Mouse (Mus musculus) spleen, postnatal 0 days (tissue): ENCODE measurements around the gene Gm17402. TPM values are rescaled to one million over a fixed set of nuclear protein-coding genes. Genes with fewer than 3 reads are reported as not detected.

Experiments used
- polyA plus RNA-seq: library from polyadenylated mRNA; unstranded; fragments of >200 nt; fragmentation: Nextera tagmentation; extraction: Ambion mirVana; gene quantifications from 2 replicates; pipeline ENCODE4 v1.2.1, GENCODE M21; 2015

The Gm17402 gene
- not detected in 2 replicates for polyA plus RNA-seq

DNA sequence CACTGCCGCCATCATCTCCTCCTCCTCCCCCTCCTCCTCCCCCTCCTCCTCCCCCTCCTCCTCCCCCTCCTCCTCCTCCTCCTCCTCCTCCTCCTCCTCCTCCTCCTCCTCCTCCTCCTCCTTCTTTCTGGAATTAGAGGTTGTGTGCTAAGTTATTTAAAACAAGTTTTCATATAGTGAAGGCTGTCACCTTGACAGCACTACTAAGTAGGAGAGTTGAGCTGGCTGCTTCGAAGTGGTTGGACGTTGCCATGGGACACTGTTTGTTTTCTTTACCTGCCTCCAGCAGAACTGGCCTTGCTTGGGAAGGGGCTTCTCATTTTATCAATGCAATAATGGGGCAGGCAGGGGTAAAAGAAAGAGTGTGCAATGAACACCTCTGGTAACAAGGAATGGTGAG is at the start of gene Gm17402:
Gm17402 (minus strand) TSS at position 101 of the 400 bp plus-strand sequence.

GRCm38 (mm10) chr3:67373872-67374271 is 1.1 kb downstream of the Gm17402 start, which contains the start of gene Mlf1:
TSS of gene Mlf1 (plus strand) at chr3:67374097.

Other genes starting within 250 kb of the Gm17402 start
- gene Mlf1, start 1.1 kb downstream of the Gm17402 start, polyA plus RNA-seq: 4.4 and 5.4 TPM in 2 replicates
- gene Gfm1, start 54.9 kb upstream of the Gm17402 start, polyA plus RNA-seq: 30.7 and 31.4 TPM in 2 replicates
- gene Lxn, start 88.8 kb upstream of the Gm17402 start, polyA plus RNA-seq: 24.2 and 31.0 TPM in 2 replicates
- 1.8 and 3.1 TPM in 2 replicates for gene Rarres1, start 140.4 kb upstream of the Gm17402 start, polyA plus RNA-seq
- gene Mfsd1, start 207.6 kb upstream of the Gm17402 start, polyA plus RNA-seq: 34.2 and 40.7 TPM in 2 replicates